Mouse (Mus musculus) ES-E14 (cell line): Measurements from ENCODE around the gene Gna14. TPM values are rescaled to one million over a fixed set of nuclear protein-coding genes. Genes with fewer than 3 reads are reported as not detected.
A peak's percentile ranks its signal among the peaks of the same experiment; 100 is the strongest.

Experiments used
- DNase-seq: peaks from one replicate; pipeline ENCODE4 v3.0.0-alpha.2; 2013; ENCODE audit warnings: low read depth, low spot score
- H3K27ac ChIP-seq: 2 replicates; pipeline ENCODE4 v1.5.1; 2012; ENCODE audit warnings: low read depth, mild to moderate bottlenecking, low read length, moderate library complexity, mixed read lengths; ENCODE audit not compliant: poor library complexity, insufficient read depth, severe bottlenecking
- H3K36me3 ChIP-seq: 2 replicates; pipeline ENCODE4 v1.6.1; 2012; ENCODE audit warnings: mild to moderate bottlenecking, low read length, moderate library complexity, mixed read lengths; ENCODE audit not compliant: control insufficient read depth, poor library complexity, insufficient read depth, severe bottlenecking
- H3K4me1 ChIP-seq, 2 experiments: fragments of 150-350 bp in 1 of 2; sonication (generic) in 1 of 2; 2 replicates each; pipeline ENCODE4 v1.6.1; 2012; ENCODE audit warnings: low read length in 2 of 2, mild to moderate bottlenecking in 1 of 2, mixed read lengths in 1 of 2; ENCODE audit not compliant: control insufficient read depth in 2 of 2, insufficient read depth in 2 of 2, poor library complexity in 1 of 2
- H3K4me3 ChIP-seq, 2 experiments: fragments of 150-350 bp in 1 of 2; sonication (generic) in 1 of 2; 2 replicates each; pipeline ENCODE4 v1.5.1; 2012; ENCODE audit warnings: low read length in 2 of 2, low read depth in 1 of 2, mild to moderate bottlenecking in 1 of 2, mixed read lengths in 1 of 2; ENCODE audit not compliant: insufficient read depth in 1 of 2, poor library complexity in 1 of 2, severe bottlenecking in 1 of 2
- H3K9ac ChIP-seq: 2 replicates; pipeline ENCODE4 v1.6.1; 2012; ENCODE audit warnings: low read depth, mild to moderate bottlenecking, low read length, mixed read lengths; ENCODE audit not compliant: poor library complexity, insufficient read depth, severe bottlenecking
- H3K9me3 ChIP-seq: fragments of 150-350 bp; sonication (generic); 2 replicates; pipeline ENCODE4 v1.6.1; 2012; ENCODE audit warnings: low read depth, mild to moderate bottlenecking, low read length; ENCODE audit not compliant: control insufficient read depth, insufficient read depth
- CHD2 ChIP-seq: IDR thresholded peaks from 2 replicates; pipeline ENCODE4 v1.6.1; 2014; ENCODE audit warnings: mild to moderate bottlenecking, low read depth, low read length, inconsistent platforms
- HCFC1 ChIP-seq: IDR thresholded peaks from 2 replicates; pipeline ENCODE4 v1.6.1; 2012; ENCODE audit warnings: low read length, inconsistent platforms, borderline replicate concordance; ENCODE audit not compliant: insufficient read depth
- MAFK ChIP-seq: IDR thresholded peaks from 2 replicates; pipeline ENCODE4 v1.6.1; 2014; ENCODE audit warnings: mild to moderate bottlenecking, low read depth, low read length, inconsistent platforms; ENCODE audit not compliant: insufficient read depth
- ZC3H11A ChIP-seq: IDR thresholded peaks from 2 replicates; pipeline ENCODE4 v1.6.1; 2012; ENCODE audit warnings: low read depth, mild to moderate bottlenecking, inconsistent platforms, low read length, borderline replicate concordance
- ZNF384 ChIP-seq: IDR thresholded peaks from 2 replicates; pipeline ENCODE4 v1.6.1; 2012; ENCODE audit warnings: low read depth, low read length, inconsistent platforms
- in situ Hi-C, 2 experiments: fragments of 600-800 bp; cut with MboI; formaldehyde crosslinking; loops; one replicate each; pipeline ENCODE4 v1.15.1; 2025; ENCODE audit warnings: low sequenced_read_pairs in 2 of 2, inconsistent platforms in 1 of 2; ENCODE audit not compliant: unreplicated experiment in 2 of 2
- total RNA-seq: library from RNA; depleted of rRNA; stranded (reverse); fragments of 300-350 nt; gene quantifications from 2 replicates; pipeline ENCODE4 v1.2.3, GENCODE M21; 2012; rRNA removed

Gna14 gene
- 2.5 and 5.0 TPM in 2 replicates for total RNA-seq

GRCm38 (mm10) chr19:16435531-16436231 is at the start of gene Gna14:
TSS of gene Gna14 (plus strand) at chr19:16435762.
- H3K4me1 ChIP-seq = peaks cover 2 to 7% of the 10 kb centered on the region in 2 experiments; a peak in 2 of 4 replicates
- H3K9me3 ChIP-seq = no peaks in the 10 kb centered on the region
- peak within 1 kb of the TSS; percentile 53 for H3K9ac ChIP-seq
- no peak for DNase-seq
- H3K36me3 ChIP-seq = no peaks in the 10 kb centered on the region
- peak within 1 kb of the TSS; percentile 54 to 63 for H3K4me3 ChIP-seq
- in situ Hi-C loops = no loop called here
- no peak within 1 kb of the TSS for H3K27ac ChIP-seq
- TF ChIP-seq HCFC1 = no peak
- TF ChIP-seq ZNF384 = no peak
- no peak for TF ChIP-seq ZC3H11A
- no peak for TF ChIP-seq CHD2
- no peak for TF ChIP-seq MAFK

GRCm38 (mm10) chr19:16386514-16386913 is 49.0 kb upstream of the Gna14 start:
- Histone ChIP-seq H3K4me1 (no peaks in the 10 kb centered on the region), H3K4me3 (no peak overlapping the region), H3K9me3 (no peaks in the 10 kb centered on the region), H3K9ac (no peak overlapping the region), H3K36me3 (peaks cover 2% of the 10 kb centered on the region; the same call in 1 of the 2 replicates), H3K27ac (no peak overlapping the region)
- TF ChIP-seq ZNF384 = no peak
- no peak for TF ChIP-seq CHD2
- TF ChIP-seq HCFC1 = no peak
- TF ChIP-seq ZC3H11A = no peak
- no peak for TF ChIP-seq MAFK
- in situ Hi-C loops = no loop called here
- no peak for DNase-seq

- no peak overlapping the region for H3K27ac ChIP-seq
- H3K9ac ChIP-seq = no peak overlapping the region
- TF ChIP-seq ZC3H11A = no peak
- TF ChIP-seq ZNF384 = no peak
- TF ChIP-seq HCFC1 = no peak
- no peak for TF ChIP-seq MAFK
- no peak for TF ChIP-seq CHD2
- no peaks in the 10 kb centered on the region for H3K4me1 ChIP-seq
- no peaks in the 10 kb centered on the region for H3K9me3 ChIP-seq
- H3K36me3 ChIP-seq = no peaks in the 10 kb centered on the region
- H3K4me3 ChIP-seq = no peak overlapping the region
- DNase-seq = no peak
- in situ Hi-C loops = no loop called here
These were observed 45.3 kb upstream of the Gna14 start for GRCm38 (mm10) chr19:16390192-16390795.

- H3K9me3 ChIP-seq = no peaks in the 10 kb centered on the region
- H3K36me3 ChIP-seq = no peaks in the 10 kb centered on the region
- no peak overlapping the region for H3K9ac ChIP-seq
- no peak overlapping the region for H3K4me3 ChIP-seq
- H3K4me1 ChIP-seq = no peaks in the 10 kb centered on the region
- no peak for TF ChIP-seq HCFC1
- TF ChIP-seq CHD2 = no peak
- TF ChIP-seq ZNF384 = no peak
- no peak for TF ChIP-seq MAFK
- TF ChIP-seq ZC3H11A = no peak
- in situ Hi-C loops = no loop called here
- DNase-seq = no peak
- no peak overlapping the region for H3K27ac ChIP-seq
These were observed 41.2 kb upstream of the Gna14 start for GRCm38 (mm10) chr19:16394381-16394780.
